Mouse (Mus musculus): ENCODE measurements around the gene Baiap2l1. TPM values are rescaled to one million over a fixed set of nuclear protein-coding genes. Genes with fewer than 3 reads are reported as not detected.

The Baiap2l1 gene
- polyA plus RNA-seq, 1 experiment = 68.8 TPM

DNA sequence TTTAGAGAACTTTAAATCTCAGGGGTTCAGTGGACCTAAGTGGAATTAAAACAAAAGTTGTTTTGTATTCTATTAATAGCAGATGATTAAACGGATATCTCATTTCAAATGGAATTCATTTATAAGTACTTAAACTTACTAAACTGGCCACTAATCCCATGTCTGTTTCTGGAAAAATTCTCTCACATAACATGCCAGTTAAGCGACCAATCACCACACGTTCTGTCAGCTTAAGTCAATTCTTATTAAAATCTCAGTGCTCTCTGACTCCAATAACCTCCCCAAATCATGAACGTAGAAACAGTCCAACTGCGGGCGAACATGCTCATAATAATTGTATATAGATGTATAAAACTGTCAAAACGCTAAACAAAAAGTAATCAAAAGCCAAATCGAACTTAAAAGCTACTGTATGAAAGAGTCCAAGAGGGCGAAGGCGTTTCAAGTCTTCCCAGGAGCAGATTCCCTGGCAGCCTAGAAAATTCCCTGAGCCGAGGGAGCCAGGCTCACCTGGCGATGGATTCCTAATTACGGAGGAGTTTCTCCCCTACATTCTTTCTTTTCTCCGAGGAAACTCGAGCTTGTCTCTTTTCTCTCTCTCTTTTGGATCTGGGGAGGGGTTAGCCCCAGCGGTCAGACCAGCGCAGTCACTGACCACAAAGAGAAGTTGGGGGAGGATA, 996 bp downstream of the Baiap2l1 start:
- Histone ChIP-seq H3K36me3 (ENCODE audit: control insufficient read depth, insufficient read depth) (no peaks in the 10 kb centered on the region), H3ac (ENCODE audit: control insufficient read depth, insufficient read length) (peak overlapping the region; percentile 32), H3K4me2 (ENCODE audit: low read depth) (peak overlapping the region; percentile 78), H3K27me3 (ENCODE audit: control insufficient read depth, insufficient read depth, insufficient read length) (no peaks in the 10 kb centered on the region), H3K4me3 (peak overlapping the region; percentile 88), H3K79me2 (ENCODE audit: control insufficient read depth, insufficient read depth) (peaks cover 56% of the 10 kb centered on the region)
- TF ChIP-seq E2F4 (IDR thresholded peaks at IDR 0.05; ENCODE audit: insufficient read depth) = no peak

DNA sequence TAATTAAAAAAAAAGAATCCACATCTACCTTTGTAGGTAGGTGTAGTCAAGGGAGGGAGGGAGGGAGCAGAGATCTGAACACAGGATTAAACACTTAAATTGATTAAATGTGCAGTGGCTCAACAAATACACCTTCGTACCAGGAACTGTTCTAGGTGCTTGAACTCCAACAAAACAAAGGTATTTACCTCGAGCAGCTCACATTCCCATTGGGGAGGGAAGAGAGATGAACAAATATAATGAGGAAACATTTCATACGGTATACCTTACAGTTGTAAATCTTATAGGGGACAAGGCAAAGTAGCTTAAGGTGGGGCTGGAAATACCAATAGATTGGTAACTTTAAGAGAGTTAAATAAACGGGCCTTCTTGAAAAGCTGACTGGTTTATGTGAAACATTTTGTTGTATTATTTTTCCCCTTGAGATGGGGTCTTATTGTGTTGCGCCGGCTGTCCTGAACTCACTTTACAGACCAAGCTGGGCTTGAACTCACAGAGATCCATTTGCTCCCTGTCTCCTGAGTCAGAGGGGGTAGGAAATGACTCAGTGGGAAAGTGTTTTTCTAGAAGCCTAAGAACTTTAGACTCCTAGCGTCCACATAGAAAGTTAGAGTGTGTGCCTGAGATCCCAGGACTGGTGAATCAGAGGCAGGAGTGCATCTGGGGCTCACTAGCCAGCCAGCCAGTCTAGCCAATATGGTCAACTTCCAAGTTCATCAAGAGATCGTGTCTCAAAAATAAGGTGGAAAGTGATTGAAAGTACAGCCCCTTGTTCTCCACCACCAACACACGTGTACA, 5.5 kb downstream of the Baiap2l1 start:
- Histone ChIP-seq H3ac (ENCODE audit: control insufficient read depth, insufficient read length) (no peak overlapping the region), H3K27me3 (ENCODE audit: control insufficient read depth, insufficient read depth, insufficient read length) (no peaks in the 10 kb centered on the region)

DNA sequence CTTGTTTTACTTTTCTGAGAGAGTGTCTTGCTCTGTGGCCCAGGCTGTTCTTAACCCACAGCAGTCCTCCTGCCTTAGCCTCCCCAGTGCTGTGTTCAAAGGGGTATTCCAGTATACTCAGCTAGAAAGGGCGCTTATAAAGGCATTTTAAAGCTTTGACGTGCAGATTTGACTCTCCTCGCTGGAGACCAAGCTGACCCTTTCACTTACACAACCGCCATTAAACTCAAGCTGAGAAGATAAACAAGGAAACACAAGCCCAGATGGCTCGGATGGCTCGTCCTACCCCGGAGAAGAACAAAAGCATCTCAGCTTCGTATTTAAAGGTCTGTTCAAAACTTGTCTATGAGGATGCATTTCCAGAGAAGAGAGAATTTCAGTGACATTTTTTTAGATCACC, 6.7 kb downstream of the Baiap2l1 start:
- Histone ChIP-seq H3ac (ENCODE audit: control insufficient read depth, insufficient read length) (no peak overlapping the region), H3K4me2 (ENCODE audit: low read depth) (no peak overlapping the region), H3K36me3 (ENCODE audit: control insufficient read depth, insufficient read depth) (no peaks in the 10 kb centered on the region), H3K4me3 (no peak overlapping the region), H3K27me3 (ENCODE audit: control insufficient read depth, insufficient read depth, insufficient read length) (no peaks in the 10 kb centered on the region), H3K79me2 (ENCODE audit: control insufficient read depth, insufficient read depth) (peaks cover 99% of the 10 kb centered on the region)
- TF ChIP-seq MYOG (IDR thresholded peaks at IDR 0.05; ENCODE audit: control insufficient read depth in 1 of 3, insufficient read depth in 1 of 3, insufficient read length in 2 of 3, low read depth in 2 of 3) = no peak
- TF ChIP-seq POLR2AphosphoS2 (IDR thresholded peaks at IDR 0.05; ENCODE audit: insufficient read length, low read depth) = no peak
- TF ChIP-seq TCF12 (IDR thresholded peaks at IDR 0.05; ENCODE audit: insufficient read depth, poor library complexity, severe bottlenecking) = no peak
- TF ChIP-seq REST (IDR thresholded peaks at IDR 0.05; ENCODE audit: insufficient read depth, insufficient read length) = no peak
- no peak for TF ChIP-seq POLR2A (IDR thresholded peaks at IDR 0.05; ENCODE audit: insufficient read length, low read depth)

More for the DNA sequence above, 5.5 kb downstream of the Baiap2l1 start:
- Histone ChIP-seq H3K4me2 (ENCODE audit: low read depth) (no peak overlapping the region), H3K79me2 (ENCODE audit: control insufficient read depth, insufficient read depth) (peaks cover 99% of the 10 kb centered on the region), H3K36me3 (ENCODE audit: control insufficient read depth, insufficient read depth) (no peaks in the 10 kb centered on the region), H3K4me3 (no peak overlapping the region)
- TF ChIP-seq POLR2AphosphoS2 (IDR thresholded peaks at IDR 0.05; ENCODE audit: insufficient read length, low read depth) = no peak
- TF ChIP-seq MYOD1 (IDR thresholded peaks at IDR 0.05; ENCODE audit: control insufficient read depth in 1 of 3, insufficient read length in 2 of 3, low read depth in 2 of 3) = no peak
- no peak for TF ChIP-seq TCF12 (IDR thresholded peaks at IDR 0.05; ENCODE audit: insufficient read depth, poor library complexity, severe bottlenecking)
- no peak for TF ChIP-seq MAX (IDR thresholded peaks at IDR 0.05; ENCODE audit: low read depth)
- no peak for TF ChIP-seq CEBPB (IDR thresholded peaks at IDR 0.05; ENCODE audit: insufficient read depth, poor library complexity, severe bottlenecking)
- TF ChIP-seq TCF3 (IDR thresholded peaks at IDR 0.05; ENCODE audit: insufficient read length, low read depth) = no peak
- TF ChIP-seq USF1 (IDR thresholded peaks at IDR 0.05; ENCODE audit: low read depth) = no peak
- TF ChIP-seq REST (IDR thresholded peaks at IDR 0.05; ENCODE audit: insufficient read depth, insufficient read length) = no peak
- no peak for TF ChIP-seq E2F4 (IDR thresholded peaks at IDR 0.05; ENCODE audit: insufficient read depth)
- TF ChIP-seq MYOG (IDR thresholded peaks at IDR 0.05; ENCODE audit: control insufficient read depth in 1 of 3, insufficient read depth in 1 of 3, insufficient read length in 2 of 3, low read depth in 2 of 3) = no peak
- no peak for TF ChIP-seq SRF (IDR thresholded peaks at IDR 0.05; ENCODE audit: control insufficient read depth, insufficient read length, low read depth)

DNA sequence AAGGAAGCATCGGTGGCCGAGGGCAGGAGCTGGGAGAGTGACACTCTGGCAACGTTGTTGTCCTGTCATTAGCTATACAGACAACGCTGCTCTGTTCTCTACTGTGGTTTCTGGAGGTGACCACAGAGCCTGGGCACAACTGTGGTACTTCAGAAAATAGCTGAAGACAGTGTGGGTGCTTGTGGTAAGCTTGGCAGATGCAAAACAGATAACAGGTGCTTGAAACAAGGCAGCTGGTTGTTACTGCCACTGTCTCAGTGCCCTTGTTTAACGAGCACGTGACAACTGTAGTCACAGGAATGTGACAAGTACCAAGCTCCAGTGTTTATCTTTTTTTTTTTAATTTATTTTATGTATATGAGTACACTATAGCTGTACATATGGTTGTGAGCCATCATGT, 13.3 kb downstream of the Baiap2l1 start:
- H3K4me2 ChIP-seq (ENCODE audit: low read depth) = peak overlapping the region; percentile 59

DNA sequence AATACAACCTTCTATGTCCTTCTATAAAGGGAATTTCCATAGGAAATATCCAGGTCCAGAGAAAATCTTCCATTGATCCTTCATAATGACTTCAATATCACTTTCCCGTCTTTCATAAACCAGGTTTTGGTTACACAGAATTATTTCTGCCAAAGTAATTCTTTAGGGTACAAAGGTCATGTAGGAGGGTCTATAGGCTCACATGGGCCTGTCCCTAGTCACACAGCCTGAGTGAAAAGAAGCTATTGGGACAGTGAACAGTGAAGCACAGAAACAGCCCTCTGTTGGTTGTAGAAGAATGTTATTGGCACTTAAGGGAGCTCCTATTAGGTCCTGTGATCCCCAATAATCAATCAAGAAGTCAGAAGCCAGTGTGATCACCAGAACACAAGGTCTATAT, 16.8 kb downstream of the Baiap2l1 start:
- Histone ChIP-seq H3K27me3 (ENCODE audit: control insufficient read depth, insufficient read depth, insufficient read length) (no peaks in the 10 kb centered on the region), H3K4me2 (ENCODE audit: low read depth) (peak overlapping the region; percentile 18), H3K36me3 (ENCODE audit: control insufficient read depth, insufficient read depth) (no peaks in the 10 kb centered on the region), H3ac (ENCODE audit: control insufficient read depth, insufficient read length) (no peak overlapping the region), H3K79me2 (ENCODE audit: control insufficient read depth, insufficient read depth) (peaks cover 91% of the 10 kb centered on the region), H3K4me3 (no peak overlapping the region)
- TF ChIP-seq CEBPB (IDR thresholded peaks at IDR 0.05; ENCODE audit: insufficient read depth, poor library complexity, severe bottlenecking) = no peak
- no peak for TF ChIP-seq TCF12 (IDR thresholded peaks at IDR 0.05; ENCODE audit: insufficient read depth, poor library complexity, severe bottlenecking)
- no peak for TF ChIP-seq SRF (IDR thresholded peaks at IDR 0.05; ENCODE audit: control insufficient read depth, insufficient read length, low read depth)
- TF ChIP-seq POLR2A (IDR thresholded peaks at IDR 0.05; ENCODE audit: insufficient read length, low read depth) = no peak
- TF ChIP-seq MAX (IDR thresholded peaks at IDR 0.05; ENCODE audit: low read depth) = no peak
- TF ChIP-seq E2F4 (IDR thresholded peaks at IDR 0.05; ENCODE audit: insufficient read depth) = no peak
- no peak for TF ChIP-seq POLR2AphosphoS2 (IDR thresholded peaks at IDR 0.05; ENCODE audit: insufficient read length, low read depth)
- no peak for TF ChIP-seq TCF3 (IDR thresholded peaks at IDR 0.05; ENCODE audit: insufficient read length, low read depth)
- TF ChIP-seq MYOG (IDR thresholded peaks at IDR 0.05; ENCODE audit: control insufficient read depth in 1 of 3, insufficient read depth in 1 of 3, insufficient read length in 2 of 3, low read depth in 2 of 3) = no peak
- TF ChIP-seq MYOD1 (IDR thresholded peaks at IDR 0.05; ENCODE audit: control insufficient read depth in 1 of 3, insufficient read length in 2 of 3, low read depth in 2 of 3) = no peak
- TF ChIP-seq USF1 (IDR thresholded peaks at IDR 0.05; ENCODE audit: low read depth) = no peak
- no peak for TF ChIP-seq REST (IDR thresholded peaks at IDR 0.05; ENCODE audit: insufficient read depth, insufficient read length)

More for the DNA sequence above, 13.3 kb downstream of the Baiap2l1 start:
- TF ChIP-seq MYOD1 (IDR thresholded peaks at IDR 0.05; ENCODE audit: control insufficient read depth in 1 of 3, insufficient read length in 2 of 3, low read depth in 2 of 3) (peak; percentile 88 to 98 (median 92)), TCF3 (IDR thresholded peaks at IDR 0.05; ENCODE audit: insufficient read length, low read depth) (peak; percentile 86), TCF12 (IDR thresholded peaks at IDR 0.05; ENCODE audit: insufficient read depth, poor library complexity, severe bottlenecking) (peak; percentile 91), CEBPB (IDR thresholded peaks at IDR 0.05; ENCODE audit: insufficient read depth, poor library complexity, severe bottlenecking) (no peak), E2F4 (IDR thresholded peaks at IDR 0.05; ENCODE audit: insufficient read depth) (no peak), POLR2A (IDR thresholded peaks at IDR 0.05; ENCODE audit: insufficient read length, low read depth) (peak; percentile 44), MYOG (IDR thresholded peaks at IDR 0.05; ENCODE audit: control insufficient read depth in 1 of 3, insufficient read depth in 1 of 3, insufficient read length in 2 of 3, low read depth in 2 of 3) (peak; percentile 66 to 98 (median 93)), USF1 (IDR thresholded peaks at IDR 0.05; ENCODE audit: low read depth) (peak; percentile 72), SRF (IDR thresholded peaks at IDR 0.05; ENCODE audit: control insufficient read depth, insufficient read length, low read depth) (no peak)
- H3K36me3 ChIP-seq (ENCODE audit: control insufficient read depth, insufficient read depth) = no peaks in the 10 kb centered on the region
- H3K4me3 ChIP-seq = no peak overlapping the region
- no peaks in the 10 kb centered on the region for H3K27me3 ChIP-seq (ENCODE audit: control insufficient read depth, insufficient read depth, insufficient read length)
- no peak overlapping the region for H3ac ChIP-seq (ENCODE audit: control insufficient read depth, insufficient read length)
- H3K79me2 ChIP-seq (ENCODE audit: control insufficient read depth, insufficient read depth) = peaks cover 92% of the 10 kb centered on the region

All from myocyte (in vitro differentiated cells).